Mouse (Mus musculus) neutrophil, adult 5-6 weeks (primary cell): ENCODE data around the gene Gpr31b. TPM values are rescaled to one million over a fixed set of nuclear protein-coding genes. Genes with fewer than 3 reads are reported as not detected.

Experiments used
- total RNA-seq: library from RNA; stranded (forward); fragments of 200-1000 nt; gene quantifications from 2 replicates; pipeline ENCODE4 v1.2.3, GENCODE M21; 2017

Gene Gpr31b
- total RNA-seq, 1 experiment from 2014 or later = not detected

Other genes starting within 250 kb of the Gpr31b start
- gene Mas1, start 184.2 kb downstream of the Gpr31b start, total RNA-seq = not detected in 2 replicates
- gene Mrgprh, start 176.3 kb downstream of the Gpr31b start, total RNA-seq = not detected in 2 replicates
- 1.8 and 2.9 TPM in 2 replicates for gene Pnldc1, start 142.1 kb downstream of the Gpr31b start, total RNA-seq
- 214 and 302 TPM in 2 replicates for gene Tcp1, start 136.6 kb downstream of the Gpr31b start, total RNA-seq
- 44.6 and 45.9 TPM in 2 replicates for gene Mrpl18, start 136.0 kb downstream of the Gpr31b start, total RNA-seq
- 0.35 and 0.86 TPM in 2 replicates for gene Acat3, start 111.7 kb downstream of the Gpr31b start, total RNA-seq
- gene Acat2, start 91.5 kb downstream of the Gpr31b start, total RNA-seq = 7.1 and 10.4 TPM in 2 replicates
- 173 and 194 TPM in 2 replicates for gene Wtap, start 58.1 kb downstream of the Gpr31b start, total RNA-seq
- 27.9 and 28.4 TPM in 2 replicates for gene Sod2, start 45.5 kb downstream of the Gpr31b start, total RNA-seq
- not detected in 2 replicates for gene Tcp10b, start 8.8 kb upstream of the Gpr31b start, total RNA-seq
- gene Unc93a, start 79.5 kb upstream of the Gpr31b start, total RNA-seq = 0.61 and 1.2 TPM in 2 replicates
- not detected in 2 replicates for gene Smok2a, start 168.9 kb upstream of the Gpr31b start, total RNA-seq
- not detected in 2 replicates for gene Smok2b, start 178.0 kb upstream of the Gpr31b start, total RNA-seq